Mouse (Mus musculus) gastrocnemius, adult 8-10 months (tissue): ENCODE measurements around the gene Tnni2. TPM values are rescaled to one million over a fixed set of nuclear protein-coding genes. Genes with fewer than 3 reads are reported as not detected.

Experiments
- DNase-seq, 2 experiments: peaks; one replicate each; pipeline ENCODE4 v3.0.0; 2022; ENCODE audit warnings: low spot score in 2 of 2
- total RNA-seq, 4 experiments: library from RNA; stranded (reverse); gene quantifications; 2 replicates each; pipeline ENCODE4 v1.2.4; 2022

The Tnni2 gene
- total RNA-seq, 4 experiments from 2014 or later, result 16,943 to 22,105 (median 19,624) TPM

DNA sequence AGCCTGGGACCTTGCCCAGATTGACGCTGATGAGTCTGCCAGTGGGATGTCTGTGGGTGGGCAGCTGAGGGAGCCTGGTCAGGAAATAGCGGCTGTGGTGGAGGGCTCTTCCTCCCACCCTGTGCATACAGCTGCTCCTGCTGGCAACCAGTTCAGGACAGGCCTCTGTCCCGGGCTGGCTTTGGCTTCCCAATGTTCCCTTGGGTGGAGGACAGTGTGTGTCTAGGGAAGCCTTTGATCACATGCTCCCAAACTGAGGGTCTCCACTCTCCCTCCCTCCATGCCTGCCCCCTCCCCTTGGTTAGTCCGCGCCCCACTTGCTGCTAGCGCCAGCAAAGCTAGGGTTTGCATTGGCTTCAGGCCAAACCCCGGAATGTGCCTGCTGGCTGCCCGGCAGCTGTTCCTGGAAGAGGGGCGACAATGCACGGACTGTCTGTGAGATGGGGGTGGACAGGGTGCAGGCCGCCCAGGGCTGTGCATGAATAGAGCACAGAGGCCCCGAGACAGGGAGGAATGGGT is 11.4 kb upstream of the Tnni2 start:
- DNase-seq, result no peak

GRCm38 (mm10) chr7:142431106-142431505 is 10.5 kb upstream of the Tnni2 start:
- no peak for DNase-seq

DNA sequence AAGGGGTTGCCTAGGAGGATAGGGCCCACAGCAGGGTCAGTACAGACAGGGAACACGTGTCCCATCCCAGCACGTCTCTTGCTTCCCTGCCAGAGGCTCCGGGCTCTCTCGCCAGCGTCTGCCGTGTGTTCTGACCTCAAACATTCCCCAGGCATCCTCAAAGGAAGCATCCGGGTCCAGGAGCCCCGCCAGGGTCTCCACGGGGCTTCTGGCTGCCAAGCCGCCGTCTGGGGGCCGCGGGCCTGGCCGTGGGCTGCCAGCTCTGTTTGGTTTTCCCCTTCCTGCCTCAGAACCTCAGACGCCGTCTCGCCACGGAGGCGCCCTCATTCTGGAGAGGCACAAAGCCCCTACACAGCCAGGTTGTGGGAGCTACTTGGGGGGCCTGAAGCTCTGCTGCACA is 8.0 kb upstream of the Tnni2 start:
- DNase-seq, result no peak

DNA sequence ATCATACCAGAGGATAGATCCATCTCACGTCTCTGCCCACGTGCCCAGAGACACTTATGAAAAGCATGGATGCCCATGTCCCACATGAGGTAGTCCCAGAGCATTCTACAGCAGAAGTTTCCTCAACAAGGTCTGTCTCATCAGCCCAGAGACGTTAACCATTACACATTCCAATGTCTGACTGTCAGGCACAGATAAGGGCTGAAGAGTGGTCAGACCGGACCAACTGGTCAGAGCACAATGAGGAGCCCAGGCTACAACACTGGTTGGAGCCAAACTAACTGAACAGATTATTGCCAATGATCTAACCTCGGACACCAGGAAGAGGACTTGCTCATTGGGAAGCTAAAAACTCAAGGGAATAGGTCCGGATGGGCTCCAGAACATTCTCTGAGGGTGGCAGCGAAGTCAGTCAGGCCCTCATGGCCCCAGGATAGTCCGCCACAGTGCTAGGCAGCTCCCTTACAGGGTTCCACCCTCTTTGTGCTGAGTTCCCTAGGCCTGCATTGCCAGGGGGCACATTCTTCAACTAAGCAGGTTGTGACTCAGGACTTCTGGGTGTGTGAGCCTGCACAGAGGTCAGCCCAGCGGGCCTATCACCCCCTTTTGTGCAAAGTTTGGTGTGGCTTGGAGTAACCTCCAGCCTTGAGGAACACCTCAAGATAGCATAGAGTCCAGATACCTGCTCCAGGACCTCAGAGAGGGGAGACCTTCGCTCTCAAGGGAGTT is 7.3 kb upstream of the Tnni2 start, which contains the start of gene Syt8:
Syt8 (plus strand) TSS at position 714 of the 729 bp plus-strand sequence.
- no peak for DNase-seq

GRCm38 (mm10) chr7:142435524-142435923 is 6.1 kb upstream of the Tnni2 start:
- no peak for DNase-seq

DNA sequence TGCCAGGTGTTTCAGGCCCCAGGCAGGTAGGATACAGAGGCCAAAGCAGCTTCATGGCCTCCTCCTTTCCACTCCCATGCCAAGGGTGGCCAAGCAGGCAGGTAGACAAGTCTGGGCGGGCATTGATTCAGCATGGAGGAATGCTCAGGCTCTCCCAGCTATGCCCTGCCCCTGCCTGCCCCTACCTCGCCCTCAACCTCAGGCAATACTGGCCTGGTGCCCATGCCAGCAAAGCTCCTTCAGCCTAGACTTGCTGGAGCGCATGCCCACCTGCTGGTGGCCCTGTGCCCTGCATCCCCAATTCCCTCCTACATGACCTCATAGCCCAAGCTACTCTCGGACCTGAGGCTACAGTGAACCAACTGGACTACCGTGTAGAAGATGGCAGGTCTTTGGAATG is 4.3 kb upstream of the Tnni2 start:
- no peak for DNase-seq

- peak in 1 of 2 experiments; percentile 67 for DNase-seq
Measured at GRCm38 (mm10) chr7:142439966-142440365, 1.6 kb upstream of the Tnni2 start.

DNA sequence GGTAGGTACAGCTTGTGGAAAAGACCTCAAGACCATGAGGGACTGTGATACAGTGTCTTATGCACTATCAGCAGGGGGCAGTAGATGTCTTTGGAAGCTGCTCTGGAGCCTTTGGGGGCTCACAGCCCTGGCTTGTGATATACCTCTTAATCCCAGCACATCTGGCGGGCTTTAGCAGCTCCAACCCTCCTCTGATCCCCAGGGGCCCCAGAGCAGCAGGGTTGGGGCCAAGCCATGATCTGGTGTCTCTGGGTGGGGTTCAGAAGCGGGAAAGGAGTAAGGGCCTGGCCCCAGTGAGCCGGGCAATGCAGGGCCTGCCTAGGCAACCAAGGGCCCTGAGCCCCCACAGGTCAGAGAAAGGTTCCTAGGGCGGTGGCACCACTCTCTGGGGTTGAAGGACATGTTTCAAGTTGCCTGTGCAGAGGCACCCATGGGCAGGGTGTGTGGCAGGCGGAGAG is 922 bp upstream of the Tnni2 start:
- peak; percentile 69 to 80 for DNase-seq

GRCm38 (mm10) chr7:142442081-142442907 is 686 bp downstream of the Tnni2 start:
- DNase-seq, result peak in 1 of 2 experiments; percentile 59

- no peak for DNase-seq
Measured at GRCm38 (mm10) chr7:142442908-142443420, 1.4 kb downstream of the Tnni2 start.

GRCm38 (mm10) chr7:142443474-142443873 is 1.9 kb downstream of the Tnni2 start:
- no peak for DNase-seq

DNA sequence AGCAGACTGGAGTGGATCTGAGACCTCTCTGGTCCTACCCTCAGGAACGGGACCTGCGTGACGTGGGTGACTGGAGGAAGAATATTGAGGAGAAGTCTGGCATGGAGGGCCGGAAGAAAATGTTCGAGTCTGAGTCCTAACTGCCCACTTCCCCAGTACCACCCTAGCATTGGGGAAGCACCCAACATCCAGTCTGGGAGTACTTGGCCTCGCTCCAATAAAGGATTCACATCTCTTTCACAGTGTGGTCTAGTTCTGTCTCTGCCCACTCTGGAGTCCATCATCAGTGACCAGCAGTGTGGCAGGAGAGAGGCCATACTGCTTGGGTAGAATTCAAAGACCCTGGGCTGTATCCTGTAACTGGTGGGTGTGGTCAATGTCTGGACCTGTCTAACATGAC is 2.6 kb downstream of the Tnni2 start:
- no peak for DNase-seq

GRCm38 (mm10) chr7:142445324-142445723 is 3.7 kb downstream of the Tnni2 start:
- no peak for DNase-seq

DNA sequence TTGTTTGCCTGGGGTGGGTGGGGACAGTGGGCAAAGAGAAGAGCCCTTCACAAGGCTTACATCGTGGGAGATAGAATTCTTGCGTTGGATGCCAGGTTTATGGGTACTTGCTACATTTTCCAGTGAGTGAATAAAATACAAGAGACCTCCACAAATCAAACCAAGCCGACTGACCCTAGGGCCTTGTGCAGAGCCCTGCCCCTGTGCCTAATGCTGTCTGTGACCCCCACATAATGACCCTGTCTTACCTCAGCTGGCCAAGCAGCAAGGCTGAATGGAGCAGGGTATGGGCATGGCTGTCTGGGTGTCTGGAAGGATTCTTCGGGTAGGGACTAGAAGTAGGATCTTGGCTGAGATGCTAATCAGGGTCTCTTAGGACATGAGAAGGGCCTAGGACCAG is 4.7 kb downstream of the Tnni2 start:
- DNase-seq, result no peak

DNA sequence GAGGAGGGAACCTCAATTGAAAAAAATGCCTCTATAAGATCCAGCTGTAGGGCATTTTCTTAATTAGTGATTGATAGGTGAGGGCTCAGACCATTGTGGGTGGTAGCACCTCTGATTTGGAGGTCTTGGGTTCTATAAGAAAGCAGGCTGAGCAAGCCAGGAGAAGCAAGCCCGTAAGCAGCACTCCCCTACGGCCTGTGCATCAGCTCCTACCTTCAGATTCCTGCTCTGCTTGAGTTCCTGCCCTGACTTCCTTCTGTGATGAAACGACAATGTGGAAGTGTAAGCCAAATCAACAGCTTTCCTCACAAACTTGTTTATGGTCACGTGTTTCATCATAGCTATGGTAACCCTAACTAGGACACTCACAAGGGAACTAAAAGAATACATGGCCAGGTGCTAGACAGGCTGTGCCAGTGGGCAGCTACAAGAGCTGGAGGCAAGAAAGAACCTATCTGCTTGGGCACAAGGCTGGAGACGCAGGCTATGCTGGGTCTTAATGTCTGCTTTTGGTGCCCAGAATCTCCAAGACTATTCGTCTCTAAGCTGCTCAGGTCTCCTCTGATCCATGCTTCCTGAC is 7.5 kb downstream of the Tnni2 start:
- DNase-seq, result no peak

DNA sequence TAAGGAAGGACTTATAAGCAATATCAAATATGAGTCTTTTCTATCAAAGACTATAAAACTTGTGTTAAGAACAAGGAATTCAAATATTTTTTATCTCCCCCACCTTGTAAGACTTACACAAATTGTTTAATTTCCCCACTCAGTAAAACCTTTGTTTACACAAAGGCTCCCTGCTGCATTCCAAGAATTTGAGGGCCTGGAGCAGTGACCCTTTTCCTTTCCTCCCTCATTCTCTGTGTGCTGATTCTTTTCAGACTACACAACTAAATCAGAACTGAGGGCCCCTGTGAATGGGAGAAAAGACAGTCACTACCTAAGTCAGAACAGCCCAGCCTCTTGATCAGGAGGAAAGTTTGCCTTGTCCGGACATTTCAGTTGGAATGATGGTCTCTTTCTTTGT is 13.1 kb downstream of the Tnni2 start:
- no peak for DNase-seq

- DNase-seq, result no peak
Measured at GRCm38 (mm10) chr7:142455251-142455650, 13.6 kb downstream of the Tnni2 start.

GRCm38 (mm10) chr7:142456806-142457205 is 15.2 kb downstream of the Tnni2 start:
- peak in 1 of 2 experiments; percentile 10 for DNase-seq

DNA sequence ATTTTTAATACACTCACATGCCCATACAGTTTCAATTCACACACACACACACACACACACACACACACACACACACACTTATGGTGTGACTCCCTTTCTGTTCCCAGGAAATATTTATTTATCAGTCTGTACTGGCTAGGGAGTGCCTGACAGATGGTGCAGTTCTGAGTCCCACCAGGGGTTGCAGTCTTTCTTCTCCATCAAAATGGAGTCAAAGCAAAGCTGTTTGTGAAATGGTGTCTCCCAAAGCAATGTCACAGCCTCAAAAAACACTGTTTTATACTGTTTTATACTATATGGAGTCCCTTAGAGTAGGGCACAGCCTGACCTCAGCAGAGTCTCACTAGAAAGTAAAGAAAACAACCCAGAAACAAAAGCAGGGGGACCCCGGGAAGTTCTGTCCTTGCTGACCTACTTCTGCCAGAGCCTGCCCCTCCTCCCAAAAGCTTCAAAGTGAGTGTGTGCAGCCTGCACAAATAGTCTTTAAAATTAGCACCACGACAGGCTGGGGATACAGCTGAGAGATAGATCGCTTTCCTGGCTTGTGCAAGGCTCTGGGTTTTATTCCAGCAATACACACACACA is 15.7 kb downstream of the Tnni2 start:
- DNase-seq, result peak in 1 of 2 experiments; percentile 38

GRCm38 (mm10) chr7:142458026-142458425 is 16.4 kb downstream of the Tnni2 start:
- no peak for DNase-seq

GRCm38 (mm10) chr7:142458676-142459298 is 17.2 kb downstream of the Tnni2 start:
- no peak for DNase-seq
